Mouse (Mus musculus) adipocyte (in vitro differentiated cells): ENCODE data around the gene Sidt2.
A peak's percentile ranks its signal among the peaks of the same experiment; 100 is the strongest.

Experiments
- DNase-seq: peaks from one replicate; pipeline ENCODE4 v3.0.0-alpha.2; 2016; ENCODE audit warnings: low spot score

Gene Sidt2

DNA sequence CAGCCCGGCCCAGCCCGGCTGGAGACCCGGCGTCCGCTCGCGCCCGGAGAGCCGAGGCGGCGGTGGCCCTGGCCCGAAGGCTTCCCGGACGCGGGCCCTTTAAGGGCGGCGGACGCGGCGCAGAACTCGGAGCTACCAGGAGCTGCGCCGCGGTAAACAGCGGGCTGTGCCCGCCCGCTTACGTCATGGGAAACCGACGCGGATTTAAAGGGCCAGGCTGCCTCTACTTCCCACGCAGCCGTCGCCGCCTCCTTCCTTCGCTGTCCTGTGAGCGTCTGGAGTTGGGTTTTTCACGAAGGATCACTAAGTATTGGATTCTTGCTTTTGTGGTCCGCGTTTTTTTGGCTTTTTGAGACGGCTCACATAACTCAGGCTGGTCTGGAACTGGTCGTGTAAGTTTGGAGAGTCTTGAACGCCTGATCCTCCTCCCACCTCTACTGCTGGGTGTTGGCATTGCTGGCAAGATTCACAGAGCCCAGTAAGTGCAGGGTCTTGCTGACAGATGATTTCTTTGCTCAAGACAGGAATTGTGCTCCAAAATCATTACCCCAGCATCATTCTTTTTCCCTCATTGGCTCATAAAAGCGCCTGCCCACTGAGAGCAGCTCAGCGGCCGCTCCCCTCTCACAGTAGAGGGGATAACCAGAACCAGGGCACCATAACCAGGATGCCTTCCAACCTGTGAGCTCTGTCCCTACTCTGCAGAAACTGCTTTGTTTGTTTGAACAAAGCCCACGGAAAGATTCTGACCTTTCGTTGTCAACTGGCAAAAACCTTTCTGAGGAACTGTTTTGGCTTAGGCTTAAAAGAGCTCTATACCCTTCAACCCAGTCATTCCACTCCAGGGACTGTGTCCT lies at the start of gene Sidt2:
TSS of gene Sidt2 (minus strand) at position 152 of the 857 bp plus-strand sequence.
- DNase-seq = peak; percentile 89

- no peak for DNase-seq
Measured at GRCm38 (mm10) chr9:46004529-46004928, 49.5 kb upstream of the Sidt2 start.

- DNase-seq = peak; percentile 87
Measured at GRCm38 (mm10) chr9:46003729-46004128, 48.7 kb upstream of the Sidt2 start.

GRCm38 (mm10) chr9:45999009-45999408 lies 44.0 kb upstream of the Sidt2 start:
- DNase-seq = no peak

DNA sequence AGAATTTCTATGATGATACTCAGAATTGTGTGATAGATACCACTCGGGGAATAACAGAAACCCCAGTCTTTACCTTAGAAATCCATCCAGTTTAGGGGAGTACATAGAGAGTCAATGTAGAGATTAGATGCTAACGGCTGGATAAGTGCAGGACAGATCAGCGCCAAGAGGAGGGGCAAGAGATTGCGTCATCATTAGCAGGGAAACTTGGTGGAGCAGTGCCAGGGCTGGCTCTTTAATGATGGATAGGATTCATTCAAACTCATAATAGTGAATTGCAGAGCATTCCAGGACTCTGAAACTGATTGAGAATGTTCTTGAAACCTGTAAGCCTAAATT lies 30.1 kb upstream of the Sidt2 start:
- DNase-seq = peak; percentile 86

DNA sequence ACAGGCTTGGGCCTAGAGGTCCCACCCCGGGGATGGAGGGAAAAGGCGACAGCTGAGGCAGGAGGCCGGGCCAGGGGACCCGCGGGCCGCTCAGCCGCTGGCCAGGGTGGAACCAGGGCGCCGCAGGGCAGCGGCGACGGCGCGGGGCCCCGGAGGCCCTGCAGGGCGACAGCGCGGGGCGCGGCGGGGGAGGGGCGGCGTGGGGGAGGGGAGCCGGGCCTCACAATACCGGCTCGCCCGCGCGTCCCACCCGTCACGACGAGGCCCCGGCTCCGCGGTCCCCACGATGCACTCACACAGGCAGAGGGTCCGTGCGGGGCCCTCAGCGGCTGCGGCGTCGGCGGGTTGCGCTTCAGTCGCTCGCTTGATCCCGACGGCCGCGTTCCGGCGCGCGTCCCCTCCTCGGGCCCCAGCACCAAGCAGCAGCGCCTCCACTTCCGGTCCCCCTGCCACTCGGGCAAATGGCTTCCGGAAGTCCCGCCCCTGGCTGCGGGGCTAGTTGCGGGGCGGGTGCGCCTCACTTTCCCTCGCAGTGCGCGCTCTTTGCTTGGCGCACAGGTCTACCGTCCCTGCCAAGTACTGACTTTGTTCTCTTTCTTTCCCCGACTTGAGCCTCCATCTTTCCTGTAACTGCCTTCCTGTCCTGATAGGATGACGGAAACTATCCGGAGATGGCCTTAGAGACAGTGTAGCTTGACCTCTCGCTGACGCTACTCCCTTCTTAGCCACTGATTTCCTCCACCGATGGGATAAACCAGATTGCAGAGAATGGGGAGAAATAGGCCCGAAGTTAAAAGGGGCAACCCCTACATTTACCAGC lies 29.6 kb upstream of the Sidt2 start:
- DNase-seq = peak; percentile 87

DNA sequence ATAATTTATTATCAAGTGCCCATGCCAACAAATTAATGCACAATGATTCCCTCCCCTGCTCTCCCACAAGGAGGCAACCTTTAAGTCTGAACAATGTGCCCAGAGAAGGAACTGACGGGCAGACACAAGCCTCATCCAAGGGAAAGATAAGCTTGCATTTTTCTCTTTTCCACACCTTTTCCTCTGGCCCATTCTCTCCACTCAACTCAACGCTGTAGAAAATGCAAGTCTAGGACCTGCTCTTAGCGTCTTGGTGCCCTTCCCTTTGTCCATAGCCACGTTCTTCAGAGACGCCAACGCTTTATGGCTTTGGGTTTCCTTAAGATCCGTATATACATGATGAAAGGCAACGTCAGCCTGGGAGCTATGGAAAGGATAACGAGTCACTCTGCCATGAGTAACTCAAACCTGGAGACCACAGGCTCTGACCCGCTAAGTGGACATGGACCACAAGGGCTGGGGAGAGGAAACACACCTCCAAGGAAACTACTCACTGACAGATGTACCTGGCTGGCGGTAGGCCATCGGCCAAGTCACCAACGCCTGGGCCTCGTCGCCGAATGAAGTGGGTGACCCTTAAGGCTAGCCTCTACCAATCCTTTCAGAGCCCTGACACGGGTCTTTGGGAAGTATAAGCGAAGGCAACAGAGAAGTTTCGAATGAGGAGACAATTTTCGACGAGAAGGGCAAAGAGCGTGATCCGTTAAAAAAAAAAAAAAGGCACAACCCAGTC lies 28.8 kb upstream of the Sidt2 start:
- peak; percentile 60 for DNase-seq

- DNase-seq = no peak
Measured at GRCm38 (mm10) chr9:45981331-45981730, 26.3 kb upstream of the Sidt2 start.

GRCm38 (mm10) chr9:45980611-45981010 lies 25.6 kb upstream of the Sidt2 start:
- no peak for DNase-seq

DNA sequence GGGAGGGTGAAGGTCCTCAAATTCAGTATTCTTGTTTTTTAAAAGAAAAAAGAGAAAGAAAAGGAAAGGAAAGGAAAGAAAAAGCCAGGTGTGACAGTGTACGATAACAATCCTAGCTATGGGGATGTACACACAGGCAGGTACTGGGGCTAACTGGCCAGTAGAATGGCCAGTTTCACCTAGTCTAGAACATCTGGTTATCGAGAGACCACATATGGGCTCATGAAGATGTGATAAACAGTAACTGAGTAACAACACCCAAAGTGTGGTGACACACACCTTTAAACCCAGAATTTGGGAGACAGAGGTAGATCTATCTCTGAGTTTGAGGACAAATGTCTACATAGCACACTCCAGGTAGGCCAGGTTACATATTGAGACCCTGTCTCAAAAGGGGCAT lies 24.7 kb upstream of the Sidt2 start:
- DNase-seq = no peak

DNA sequence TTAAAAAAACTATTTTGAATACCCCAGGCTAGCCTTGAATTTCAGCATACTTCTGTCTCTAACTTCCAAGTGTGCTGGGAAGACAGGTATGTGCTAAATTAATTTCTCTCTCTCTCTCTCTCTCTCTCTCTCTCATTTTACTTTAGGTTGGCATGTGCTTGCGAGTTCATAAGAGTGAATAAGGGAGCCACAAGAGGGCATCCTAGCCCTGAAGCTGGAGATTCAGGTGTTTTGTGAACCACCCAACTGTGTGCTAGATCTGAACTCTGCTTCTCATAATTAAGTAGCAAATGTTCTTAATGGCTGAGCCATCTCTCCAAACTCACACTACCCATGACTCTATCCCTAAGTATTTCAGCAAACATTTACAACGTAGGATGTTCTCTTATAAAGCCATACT lies 21.8 kb upstream of the Sidt2 start:
- no peak for DNase-seq

DNA sequence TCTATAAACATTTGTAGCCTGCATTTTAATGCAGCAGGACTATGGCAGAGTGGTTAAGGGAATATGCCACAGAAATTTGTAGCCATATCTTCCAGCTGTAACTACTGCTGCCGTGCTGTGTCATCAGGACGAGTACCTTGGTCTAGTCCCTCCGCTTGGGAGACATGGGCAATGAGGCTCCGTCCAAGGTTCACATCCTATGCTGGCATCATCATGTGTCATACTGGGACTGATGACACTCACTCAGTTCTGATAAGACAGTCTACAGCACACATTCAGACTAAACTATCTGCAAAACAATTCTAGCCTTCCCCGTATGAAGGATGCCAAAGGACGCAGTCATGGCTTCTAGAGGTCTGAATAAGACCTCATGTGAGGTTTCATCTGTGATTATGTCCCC lies 8.5 kb upstream of the Sidt2 start:
- no peak for DNase-seq

DNA sequence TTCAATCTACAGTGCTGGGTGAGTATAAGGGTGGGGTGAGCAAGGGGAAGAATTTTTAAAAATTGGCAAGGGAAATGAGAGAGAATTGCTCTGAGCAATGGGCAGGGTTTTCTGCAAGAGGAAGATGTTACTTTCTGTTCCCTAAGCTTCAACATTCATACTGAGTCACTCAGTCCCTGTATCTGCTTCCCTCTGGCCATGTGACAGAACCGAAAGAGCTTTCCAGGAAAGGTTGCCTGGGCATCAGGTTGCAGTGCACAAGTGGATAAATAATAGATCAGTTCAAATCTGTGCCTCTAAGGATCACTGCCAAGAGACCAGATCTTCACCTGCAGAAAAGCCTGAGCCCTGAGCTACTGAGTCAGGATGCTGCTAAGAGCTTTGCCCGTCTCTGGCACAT lies 6.8 kb upstream of the Sidt2 start:
- peak; percentile 42 for DNase-seq

DNA sequence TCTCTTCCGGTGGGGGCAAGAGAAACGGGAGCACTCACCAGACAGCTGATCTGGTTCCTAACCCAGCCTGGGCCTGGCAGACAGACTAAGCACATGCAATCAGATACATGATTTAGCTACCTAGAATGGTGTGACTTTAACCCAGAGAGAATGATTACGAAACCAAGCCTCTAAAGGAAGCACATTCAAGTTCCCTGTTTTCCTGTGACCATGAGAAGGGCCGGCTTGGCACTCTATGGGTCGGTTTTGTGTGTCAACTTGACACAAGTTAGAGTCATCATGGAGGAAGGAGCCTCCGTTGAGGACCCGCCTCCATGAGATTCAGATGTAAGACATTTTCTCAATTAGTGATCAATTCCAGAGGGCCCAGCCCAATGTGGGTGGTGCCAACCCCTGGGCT lies 4.6 kb upstream of the Sidt2 start:
- DNase-seq = peak; percentile 68

DNA sequence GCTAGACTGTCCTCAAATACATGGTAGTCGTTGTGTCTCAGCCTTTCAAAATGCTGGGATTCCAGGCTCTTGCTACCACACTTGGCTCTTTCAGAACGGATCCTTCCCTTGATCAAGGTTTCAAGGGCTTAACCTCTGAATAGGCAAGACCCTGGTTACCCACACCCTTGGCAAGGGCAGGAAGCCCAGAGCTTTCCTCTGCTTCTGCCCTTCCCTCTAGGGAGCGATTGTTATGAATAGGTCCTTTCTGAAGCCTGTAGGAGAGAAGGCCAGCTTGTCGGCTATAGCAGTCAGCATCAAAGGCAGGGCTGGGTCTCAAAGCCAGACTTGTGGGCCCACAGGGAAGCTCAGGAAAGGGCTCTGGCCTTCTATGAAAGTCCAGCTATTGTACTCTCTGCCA lies 3.8 kb upstream of the Sidt2 start:
- DNase-seq = no peak

DNA sequence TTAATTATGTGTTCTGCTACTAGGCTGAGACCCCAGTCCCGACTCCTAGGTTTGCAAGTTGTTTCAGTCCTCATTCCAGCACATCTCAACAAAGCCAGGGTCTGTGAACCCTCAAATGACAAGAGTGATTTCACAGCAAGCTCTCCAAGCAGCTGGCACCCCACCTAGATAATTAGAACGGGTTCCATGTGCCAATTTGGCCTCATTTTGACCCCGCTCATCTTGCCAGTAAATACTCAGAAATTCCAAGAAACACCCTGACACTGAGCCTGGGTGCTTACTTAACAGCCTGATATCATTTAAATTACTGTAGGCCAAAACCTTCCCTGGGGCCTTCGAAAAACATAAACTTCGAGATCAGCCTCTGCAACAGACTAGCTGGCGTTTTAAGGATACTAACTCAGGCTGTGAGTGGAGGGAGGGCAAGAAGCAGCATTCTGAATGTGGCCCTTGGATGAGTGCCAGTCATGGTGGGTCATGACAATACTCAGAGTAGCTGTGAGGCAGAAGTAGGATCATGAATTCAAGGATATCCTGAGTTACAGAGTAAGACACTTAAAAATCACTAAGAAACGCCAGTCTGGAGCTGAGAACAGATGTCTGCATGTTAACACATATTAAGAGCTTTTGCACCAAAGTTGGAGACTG lies 3.1 kb upstream of the Sidt2 start:
- peak; percentile 59 for DNase-seq

- DNase-seq = peak; percentile 71
Measured at GRCm38 (mm10) chr9:45954294-45955106, 558 bp downstream of the Sidt2 start.

DNA sequence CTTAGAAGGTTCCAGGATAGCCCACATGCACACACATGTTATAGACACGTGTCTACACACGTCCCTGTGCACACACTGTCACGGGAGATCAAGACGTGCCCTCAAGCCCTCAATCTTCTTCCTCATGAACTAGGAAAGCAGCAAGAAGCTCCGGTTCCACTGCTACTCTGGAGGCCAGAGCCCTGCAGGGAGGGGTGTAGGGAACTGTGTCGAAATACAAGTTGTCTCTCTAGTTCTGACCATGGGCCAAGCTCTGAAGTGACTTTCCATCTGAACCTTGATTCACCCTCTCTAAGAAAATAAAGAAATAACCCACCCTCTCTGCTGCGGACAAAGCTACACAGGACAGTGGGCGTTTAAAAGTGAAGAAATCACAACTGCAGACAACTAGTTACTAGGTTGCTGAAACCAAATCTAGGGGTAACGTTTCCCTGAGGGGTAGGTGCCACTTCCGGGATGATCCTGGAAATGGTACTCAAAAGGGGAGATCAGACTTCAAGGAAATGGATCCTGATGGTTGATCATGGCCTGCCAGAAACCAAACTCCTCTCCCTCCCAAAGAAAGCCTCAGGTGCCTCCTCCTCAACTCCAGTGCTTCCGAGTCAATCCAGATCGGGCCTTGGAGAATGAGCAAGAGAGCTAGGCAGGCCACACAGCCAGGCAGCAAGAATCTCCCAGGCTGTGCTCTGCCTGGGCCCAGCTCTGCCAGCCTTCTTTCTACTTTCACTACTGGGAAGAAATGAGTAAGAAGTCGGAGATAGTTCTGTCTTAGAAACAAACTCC lies 1.4 kb downstream of the Sidt2 start:
- DNase-seq = peak; percentile 70

GRCm38 (mm10) chr9:45952890-45953289 lies 2.2 kb downstream of the Sidt2 start:
- no peak for DNase-seq

DNA sequence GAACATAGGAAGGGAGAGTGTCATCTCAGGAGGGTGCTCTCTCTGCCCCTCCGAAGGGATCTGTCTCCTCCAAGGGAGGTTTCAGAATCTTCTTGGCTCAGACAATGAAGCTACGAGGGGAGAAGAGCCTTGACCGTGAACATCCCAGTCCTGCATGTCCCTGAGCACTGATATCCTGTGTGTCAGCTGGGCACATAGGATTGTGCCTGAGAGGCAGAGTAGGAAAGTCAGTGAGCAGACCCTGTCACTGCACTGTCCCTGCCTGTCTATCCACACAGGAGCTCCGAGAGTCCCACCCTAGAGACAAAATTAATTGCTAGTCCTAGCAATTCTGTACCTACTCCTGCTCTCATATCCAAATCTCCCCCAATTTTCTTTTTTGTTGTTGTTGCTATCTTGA lies 3.0 kb downstream of the Sidt2 start:
- DNase-seq = no peak

- DNase-seq = no peak
Measured at GRCm38 (mm10) chr9:45946872-45947183, 8.2 kb downstream of the Sidt2 start.
